Mouse (Mus musculus): ENCODE measurements at regions not wholly inside any gene's neighbourhood (a gene's known extent, or its start where the extent isn't known, plus 50 kb on each side); places are given as distances from the start of the nearest gene placed in this dataset.

DNA sequence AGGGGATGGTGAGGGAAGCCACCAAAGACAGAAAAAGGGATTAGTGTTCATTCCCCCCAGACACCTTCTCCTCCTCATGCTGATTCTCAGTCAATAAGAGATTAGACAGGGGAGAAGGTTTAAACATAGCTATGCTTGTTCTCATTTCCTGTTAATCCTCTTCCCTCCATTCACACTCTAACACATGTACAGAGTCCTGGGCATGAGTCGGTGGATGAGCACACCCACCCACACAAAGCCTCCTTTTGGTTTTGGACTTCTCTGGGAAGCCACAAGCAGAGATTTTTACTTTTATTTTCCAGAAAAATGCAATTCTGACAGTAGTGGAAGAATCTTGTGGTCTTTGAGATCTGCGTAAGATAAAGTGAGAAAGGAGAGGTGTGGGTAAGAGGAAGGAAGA lies 567.8 kb upstream of the Large1 start:
- H3K9me3 ChIP-seq (replicated peaks; ENCODE audit: insufficient read depth, low read length) = no peaks in the 10 kb centered on the region
- H3K4me1 ChIP-seq (ENCODE audit: control insufficient read depth in 1 of 2, insufficient read depth in 2 of 2, low read length in 2 of 2) = no peaks in the 10 kb centered on the region
- no peak overlapping the region for H3K27ac ChIP-seq (ENCODE audit: control insufficient read depth, low read depth, low read length)
- no peaks in the 10 kb centered on the region for H3K79me2 ChIP-seq (ENCODE audit: control insufficient read depth, insufficient read depth, low read length, poor library complexity)
- no peak overlapping the region for H3K4me3 ChIP-seq (ENCODE audit: control insufficient read depth in 1 of 2, insufficient read depth in 1 of 2, low read depth in 2 of 2, low read length in 2 of 2)
- H3K36me3 ChIP-seq (ENCODE audit: control insufficient read depth in 1 of 2, insufficient read depth in 2 of 2, low read length in 2 of 2) = no peaks in the 10 kb centered on the region
- TF ChIP-seq TCF12 (IDR thresholded peaks at IDR 0.05; ENCODE audit: low read depth, low read length) = no peak
- DNase-seq (ENCODE audit: low read depth, low spot score) = no peak
- no peak overlapping the region for H3K9ac ChIP-seq (ENCODE audit: control insufficient read depth, low read depth, low read length, poor library complexity, severe bottlenecking)
- no peaks in the 10 kb centered on the region for H3K27me3 ChIP-seq (ENCODE audit: control insufficient read depth in 1 of 2, insufficient read depth in 2 of 2, low read length in 2 of 2)

- Histone ChIP-seq H3K27me3 (ENCODE audit: control insufficient read depth in 1 of 2, insufficient read depth in 2 of 2, low read length in 2 of 2) (no peaks in the 10 kb centered on the region), H3K79me2 (ENCODE audit: control insufficient read depth, insufficient read depth, low read length, poor library complexity) (no peaks in the 10 kb centered on the region), H3K27ac (ENCODE audit: control insufficient read depth, low read depth, low read length) (no peak overlapping the region), H3K4me3 (ENCODE audit: control insufficient read depth in 1 of 2, insufficient read depth in 1 of 2, low read depth in 2 of 2, low read length in 2 of 2) (no peak overlapping the region), H3K36me3 (ENCODE audit: control insufficient read depth in 1 of 2, insufficient read depth in 2 of 2, low read length in 2 of 2) (no peaks in the 10 kb centered on the region), H3K9me3 (replicated peaks; ENCODE audit: insufficient read depth, low read length) (no peaks in the 10 kb centered on the region), H3K4me1 (ENCODE audit: control insufficient read depth in 1 of 2, insufficient read depth in 2 of 2, low read length in 2 of 2) (no peaks in the 10 kb centered on the region), H3K9ac (ENCODE audit: control insufficient read depth, low read depth, low read length, poor library complexity, severe bottlenecking) (no peak overlapping the region)
- no peak for DNase-seq (ENCODE audit: low read depth, low spot score)
- no peak for TF ChIP-seq E2F4 (IDR thresholded peaks at IDR 0.05; ENCODE audit: borderline replicate concordance, low read depth, low read length)
- TF ChIP-seq BHLHE40 (IDR thresholded peaks at IDR 0.05; ENCODE audit: borderline replicate concordance, low read depth, low read length) = no peak
- no peak for TF ChIP-seq CHD2 (IDR thresholded peaks at IDR 0.05; ENCODE audit: low read length)
- no peak for TF ChIP-seq CTCF (IDR thresholded peaks at IDR 0.05 in 2 of 3, conservative IDR thresholded peaks at IDR 0.05 in 1 of 3; ENCODE audit: control insufficient read depth in 1 of 3, insufficient read depth in 1 of 3, low read depth in 2 of 3, low read length in 3 of 3, poor library complexity in 1 of 3, severe bottlenecking in 1 of 3)
- no peak for TF ChIP-seq USF1 (IDR thresholded peaks at IDR 0.05; ENCODE audit: low read depth, low read length)
- TF ChIP-seq POLR2AphosphoS2 (IDR thresholded peaks at IDR 0.05; ENCODE audit: low read length) = no peak
- no peak for TF ChIP-seq ZC3H11A (IDR thresholded peaks at IDR 0.05; ENCODE audit: low read depth, low read length)
- no peak for TF ChIP-seq MAZ (IDR thresholded peaks at IDR 0.05; ENCODE audit: low read depth, low read length)
These were observed 567.2 kb upstream of the Large1 start for GRCm38 (mm10) chr8:73920564-73920963.

DNA sequence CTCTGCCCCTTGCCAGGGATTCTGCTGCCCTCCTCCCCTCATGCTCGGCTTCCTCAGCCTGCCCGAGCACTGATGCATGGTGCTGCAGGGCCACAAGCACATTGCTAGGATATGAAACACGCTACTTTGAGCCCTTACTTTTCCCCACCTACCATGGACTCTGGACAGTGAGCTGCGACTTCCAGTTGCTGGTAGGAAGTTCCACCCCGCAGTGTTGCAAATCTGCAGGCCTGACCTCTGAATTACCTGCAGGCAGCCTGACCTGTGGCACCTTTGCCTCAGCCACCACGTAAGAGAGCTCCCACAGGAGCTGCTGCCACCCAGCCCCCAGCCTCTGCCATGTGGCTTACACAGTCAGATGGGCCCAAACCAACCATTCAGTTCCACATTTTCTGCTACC lies 551.7 kb upstream of the Large1 start:
- Histone ChIP-seq H3K27ac (ENCODE audit: control insufficient read depth, low read depth, low read length) (no peak overlapping the region), H3K36me3 (ENCODE audit: control insufficient read depth in 1 of 2, insufficient read depth in 2 of 2, low read length in 2 of 2) (no peaks in the 10 kb centered on the region), H3K9ac (ENCODE audit: control insufficient read depth, low read depth, low read length, poor library complexity, severe bottlenecking) (no peak overlapping the region), H3K27me3 (ENCODE audit: control insufficient read depth in 1 of 2, insufficient read depth in 2 of 2, low read length in 2 of 2) (no peaks in the 10 kb centered on the region), H3K4me3 (ENCODE audit: control insufficient read depth in 1 of 2, insufficient read depth in 1 of 2, low read depth in 2 of 2, low read length in 2 of 2) (no peak overlapping the region), H3K79me2 (ENCODE audit: control insufficient read depth, insufficient read depth, low read length, poor library complexity) (no peaks in the 10 kb centered on the region), H3K4me1 (ENCODE audit: control insufficient read depth in 1 of 2, insufficient read depth in 2 of 2, low read length in 2 of 2) (no peaks in the 10 kb centered on the region), H3K9me3 (replicated peaks; ENCODE audit: insufficient read depth, low read length) (no peaks in the 10 kb centered on the region)
- DNase-seq (ENCODE audit: low read depth, low spot score) = no peak
- no peak for TF ChIP-seq ETS1 (IDR thresholded peaks at IDR 0.05; ENCODE audit: low read depth, low read length)

GRCm38 (mm10) chr8:73903838-73904237 lies 550.5 kb upstream of the Large1 start:
- Histone ChIP-seq H3K4me1 (ENCODE audit: control insufficient read depth in 1 of 2, insufficient read depth in 2 of 2, low read length in 2 of 2) (no peaks in the 10 kb centered on the region), H3K27ac (ENCODE audit: control insufficient read depth, low read depth, low read length) (no peak overlapping the region), H3K27me3 (ENCODE audit: control insufficient read depth in 1 of 2, insufficient read depth in 2 of 2, low read length in 2 of 2) (no peaks in the 10 kb centered on the region), H3K9me3 (replicated peaks; ENCODE audit: insufficient read depth, low read length) (no peaks in the 10 kb centered on the region), H3K9ac (ENCODE audit: control insufficient read depth, low read depth, low read length, poor library complexity, severe bottlenecking) (no peak overlapping the region), H3K4me3 (ENCODE audit: control insufficient read depth in 1 of 2, insufficient read depth in 1 of 2, low read depth in 2 of 2, low read length in 2 of 2) (no peak overlapping the region), H3K79me2 (ENCODE audit: control insufficient read depth, insufficient read depth, low read length, poor library complexity) (no peaks in the 10 kb centered on the region), H3K36me3 (ENCODE audit: control insufficient read depth in 1 of 2, insufficient read depth in 2 of 2, low read length in 2 of 2) (no peaks in the 10 kb centered on the region)
- TF ChIP-seq RAD21 (IDR thresholded peaks at IDR 0.05; ENCODE audit: low read depth, low read length) = no peak
- no peak for TF ChIP-seq SIN3A (IDR thresholded peaks at IDR 0.05; ENCODE audit: low read length)
- no peak for TF ChIP-seq TCF12 (IDR thresholded peaks at IDR 0.05; ENCODE audit: low read depth, low read length)
- TF ChIP-seq E2F4 (IDR thresholded peaks at IDR 0.05; ENCODE audit: borderline replicate concordance, low read depth, low read length) = no peak
- no peak for TF ChIP-seq CHD2 (IDR thresholded peaks at IDR 0.05; ENCODE audit: low read length)
- no peak for TF ChIP-seq MXI1 (IDR thresholded peaks at IDR 0.05; ENCODE audit: low read depth, low read length)
- TF ChIP-seq UBTF (IDR thresholded peaks at IDR 0.05; ENCODE audit: borderline replicate concordance, insufficient read depth, low read depth, low read length) = no peak
- TF ChIP-seq MYC (IDR thresholded peaks at IDR 0.05; ENCODE audit: low read depth, low read length) = no peak
- TF ChIP-seq USF2 (IDR thresholded peaks at IDR 0.05; ENCODE audit: borderline replicate concordance in 1 of 2, insufficient read depth in 1 of 2, low read depth in 1 of 2, low read length in 2 of 2) = no peak
- no peak for TF ChIP-seq POLR2A (IDR thresholded peaks at IDR 0.05; ENCODE audit: control insufficient read depth in 1 of 2, insufficient read depth in 1 of 2, low read depth in 1 of 2, low read length in 2 of 2, poor library complexity in 1 of 2)
- TF ChIP-seq MAZ (IDR thresholded peaks at IDR 0.05; ENCODE audit: low read depth, low read length) = no peak
- TF ChIP-seq HCFC1 (IDR thresholded peaks at IDR 0.05; ENCODE audit: low read depth, low read length) = no peak
- TF ChIP-seq EP300 (IDR thresholded peaks at IDR 0.05; ENCODE audit: low read depth in 1 of 2, low read length in 2 of 2) = no peak
- no peak for TF ChIP-seq POLR2AphosphoS5 (IDR thresholded peaks at IDR 0.05; ENCODE audit: borderline replicate concordance, low read depth, low read length)
- TF ChIP-seq JUND (IDR thresholded peaks at IDR 0.05; ENCODE audit: low read depth, low read length) = no peak
- no peak for DNase-seq (ENCODE audit: low read depth, low spot score)

Data from MEL (cell line).